Mouse (Mus musculus): ENCODE measurements around the gene Gnrhr. TPM values are rescaled to one million over a fixed set of nuclear protein-coding genes. Genes with fewer than 3 reads are reported as not detected.

Gene Gnrhr
- polyA plus RNA-seq (2014; fragmentation: Illumina TruSeq; extraction: RNeasy Lipid Tissue Mini Kit (QIAGEN cat#74804); ENCODE audit: low read depth, low replicate concordance), result not detected

DNA sequence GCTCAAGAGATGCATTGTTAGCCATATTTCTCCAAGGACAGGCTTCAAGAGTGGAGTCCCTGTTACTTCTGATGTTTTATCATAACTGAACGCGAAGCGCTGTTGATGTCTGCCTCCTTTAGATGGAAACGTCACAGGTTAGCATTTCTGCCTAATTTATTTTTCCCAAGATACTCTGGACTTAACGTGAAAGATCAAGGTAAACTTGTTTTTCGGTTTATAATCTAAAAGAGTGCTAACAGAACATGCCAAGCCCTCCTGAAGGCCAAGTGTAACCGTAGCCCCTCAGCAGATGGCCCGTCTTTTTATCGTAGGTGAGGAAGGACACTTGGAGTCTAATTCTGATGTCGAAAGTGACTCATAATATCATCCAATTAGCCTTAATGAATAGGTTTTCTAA lies at the start of gene Gnrhr:
Gnrhr (minus strand) TSS at position 101 of the 400 bp plus-strand sequence.

DNA sequence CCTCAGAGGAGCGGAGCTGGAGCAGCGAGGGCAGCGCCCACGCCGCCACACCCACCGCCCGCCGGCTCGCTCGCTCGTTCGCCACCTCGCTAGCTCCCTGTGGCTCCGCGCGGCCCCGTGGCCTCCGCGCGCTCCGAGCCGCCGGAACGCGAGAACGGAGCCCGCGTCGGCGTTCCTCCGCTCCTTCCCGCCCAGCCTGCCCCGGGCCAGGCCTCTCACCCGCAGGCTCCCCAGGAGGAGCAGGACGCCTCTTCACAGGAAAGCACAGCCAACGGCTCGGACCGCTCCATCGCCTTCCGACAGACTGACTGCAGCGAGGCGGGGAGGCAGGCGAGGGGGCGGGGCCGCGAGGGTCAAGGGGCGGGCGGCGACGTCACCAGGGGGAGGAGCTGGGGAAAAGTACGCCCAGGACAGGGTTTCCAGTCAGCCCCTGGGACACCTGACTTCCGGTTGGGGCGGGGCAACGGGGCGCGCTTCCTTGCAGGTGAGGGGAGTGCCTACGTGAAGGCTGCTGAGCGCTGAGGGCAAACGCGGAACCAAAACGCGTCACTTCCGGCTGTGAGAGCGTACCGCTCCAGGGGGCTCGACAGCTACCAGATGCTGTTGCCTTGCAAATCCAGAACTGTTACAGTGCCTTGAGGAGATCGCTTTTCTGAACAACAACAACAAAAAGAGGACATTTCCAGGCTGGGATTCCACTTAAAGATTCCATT lies 25.1 kb downstream of the Gnrhr start, which contains the start of gene Uba6:
Uba6 (minus strand) TSS at position 355 of the 713 bp plus-strand sequence.

Other genes starting within 250 kb of the Gnrhr start
- gene Cenpc1, start 132.3 kb downstream of the Gnrhr start, polyA plus RNA-seq (2014; fragmentation: Illumina TruSeq; extraction: RNeasy Lipid Tissue Mini Kit (QIAGEN cat#74804); ENCODE audit: low read depth, low replicate concordance), result 23.8 TPM
- gene Stap1, start 126.2 kb downstream of the Gnrhr start, polyA plus RNA-seq (2014; fragmentation: Illumina TruSeq; extraction: RNeasy Lipid Tissue Mini Kit (QIAGEN cat#74804); ENCODE audit: low read depth, low replicate concordance), result 10.9 TPM
- gene Uba6, start 25.1 kb downstream of the Gnrhr start, polyA plus RNA-seq (2014; fragmentation: Illumina TruSeq; extraction: RNeasy Lipid Tissue Mini Kit (QIAGEN cat#74804); ENCODE audit: low read depth, low replicate concordance), result 36.2 TPM
- gene Tmprss11c, start 91.4 kb upstream of the Gnrhr start, polyA plus RNA-seq (2014; fragmentation: Illumina TruSeq; extraction: RNeasy Lipid Tissue Mini Kit (QIAGEN cat#74804); ENCODE audit: low read depth, low replicate concordance), result not detected
- not detected for gene Tmprss11d, start 175.5 kb upstream of the Gnrhr start, polyA plus RNA-seq (2014; fragmentation: Illumina TruSeq; extraction: RNeasy Lipid Tissue Mini Kit (QIAGEN cat#74804); ENCODE audit: low read depth, low replicate concordance)

Data from kidney, adult 10 weeks (tissue).